Mouse (Mus musculus) right cerebral cortex, postnatal 14 days (tissue): ENCODE results near the gene Serpinb7.

Experiments
- DNase-seq: peaks from one replicate; pipeline ENCODE4 v3.0.0; 2022

Gene Serpinb7

GRCm38 (mm10) chr1:107502025-107502424 lies 102.6 kb downstream of the Serpinb7 start:
- no peak for DNase-seq
